Mouse (Mus musculus) MEL (cell line): ENCODE results near the gene Rpl10-ps3. TPM values are rescaled to one million over a fixed set of nuclear protein-coding genes. Genes with fewer than 3 reads are reported as not detected.

Experiments used
- DNase-seq: peaks from one replicate; pipeline ENCODE4 v3.0.0; 2011; ENCODE audit warnings: low read depth, low spot score
- H3K27ac ChIP-seq: 2 replicates; pipeline ENCODE4 v1.5.1; 2012; ENCODE audit warnings: low read depth, mild to moderate bottlenecking, control low read depth, low read length, moderate library complexity; ENCODE audit not compliant: control insufficient read depth
- H3K27me3 ChIP-seq, 2 experiments: fragments of 150-350 bp in 1 of 2; sonication (generic) in 1 of 2; 2 replicates each; pipeline ENCODE4 v1.6.1; 2012; ENCODE audit warnings: low read length in 2 of 2, mild to moderate bottlenecking in 2 of 2, improper control_type of control experiment in 1 of 2, moderate library complexity in 1 of 2; ENCODE audit not compliant: insufficient read depth in 2 of 2, control insufficient read depth in 1 of 2
- H3K36me3 ChIP-seq, 2 experiments: 2 replicates each; pipeline ENCODE4 v1.6.1; 2012 to 2014; ENCODE audit warnings: low read length in 2 of 2, improper control_type of control experiment in 1 of 2, inconsistent platforms in 1 of 2, mild to moderate bottlenecking in 1 of 2; ENCODE audit not compliant: insufficient read depth in 2 of 2, control insufficient read depth in 1 of 2
- H3K4me1 ChIP-seq, 2 experiments: fragments of 150-350 bp in 1 of 2; sonication (generic) in 1 of 2; 2 replicates each; pipeline ENCODE4 v1.6.1; 2012; ENCODE audit warnings: low read length in 2 of 2, improper control_type of control experiment in 1 of 2, mild to moderate bottlenecking in 1 of 2; ENCODE audit not compliant: insufficient read depth in 2 of 2, control insufficient read depth in 1 of 2
- H3K4me3 ChIP-seq, 2 experiments: fragments of 150-350 bp in 1 of 2; sonication (generic) in 1 of 2; 2 replicates each; pipeline ENCODE4 v1.5.1; 2012; ENCODE audit warnings: low read depth in 2 of 2, low read length in 2 of 2, mild to moderate bottlenecking in 2 of 2, moderate library complexity in 2 of 2, control low read depth in 1 of 2, improper control_type of control experiment in 1 of 2; ENCODE audit not compliant: control insufficient read depth in 1 of 2, insufficient read depth in 1 of 2
- H3K79me2 ChIP-seq: 2 replicates; pipeline ENCODE4 v1.6.1; 2012; ENCODE audit warnings: mild to moderate bottlenecking, low read length, moderate library complexity; ENCODE audit not compliant: control insufficient read depth, poor library complexity, insufficient read depth
- H3K9ac ChIP-seq: 2 replicates; pipeline ENCODE4 v1.6.1; 2012; ENCODE audit warnings: low read depth, mild to moderate bottlenecking, control low read depth, low read length, moderate library complexity; ENCODE audit not compliant: control insufficient read depth, poor library complexity, severe bottlenecking
- H3K9me3 ChIP-seq: fragments of 150-350 bp; sonication (generic); replicated peaks from 2 replicates; pipeline ENCODE4 v1.6.1; 2012; ENCODE audit warnings: mild to moderate bottlenecking, low read length, improper control_type of control experiment, moderate library complexity; ENCODE audit not compliant: insufficient read depth
- BHLHE40 ChIP-seq: IDR thresholded peaks from 2 replicates; pipeline ENCODE4 v1.6.1; 2012; ENCODE audit warnings: low read depth, mild to moderate bottlenecking, inconsistent platforms, low read length, improper control_type of control experiment, borderline replicate concordance
- CHD1 ChIP-seq: IDR thresholded peaks from 2 replicates; pipeline ENCODE4 v1.6.1; 2012; ENCODE audit warnings: low read depth, mild to moderate bottlenecking, inconsistent platforms, low read length, improper control_type of control experiment
- ELF1 ChIP-seq: IDR thresholded peaks from 2 replicates; pipeline ENCODE4 v1.6.1; 2014; ENCODE audit warnings: low read depth, mild to moderate bottlenecking, inconsistent platforms, low read length, improper control_type of control experiment, moderate library complexity
- GABPA ChIP-seq: IDR thresholded peaks from 2 replicates; pipeline ENCODE4 v1.6.1; 2012; ENCODE audit warnings: low read depth, mild to moderate bottlenecking, inconsistent platforms, low read length, improper control_type of control experiment, moderate library complexity
- GATA1 ChIP-seq: IDR thresholded peaks from 2 replicates; pipeline ENCODE4 v1.6.1; 2011; ENCODE audit warnings: low read depth, low read length, improper control_type of control experiment
- JUND ChIP-seq: IDR thresholded peaks from 2 replicates; pipeline ENCODE4 v1.6.1; 2011; ENCODE audit warnings: low read depth, mild to moderate bottlenecking, improper control_type of control experiment, low read length
- MAFK ChIP-seq: IDR thresholded peaks from 2 replicates; pipeline ENCODE4 v1.6.1; 2011; ENCODE audit warnings: low read depth, mild to moderate bottlenecking, low read length, improper control_type of control experiment, borderline replicate concordance
- MAX ChIP-seq: IDR thresholded peaks from 2 replicates; pipeline ENCODE4 v1.6.1; 2011; ENCODE audit warnings: low read length, improper control_type of control experiment
- MAZ ChIP-seq: IDR thresholded peaks from 2 replicates; pipeline ENCODE4 v1.6.1; 2012; ENCODE audit warnings: low read depth, mild to moderate bottlenecking, inconsistent platforms, low read length, improper control_type of control experiment
- MEF2A ChIP-seq: IDR thresholded peaks from 2 replicates; pipeline ENCODE4 v1.6.1; 2014; ENCODE audit warnings: low read depth, mild to moderate bottlenecking, inconsistent platforms, low read length, improper control_type of control experiment; ENCODE audit not compliant: poor library complexity, insufficient replicate concordance, severe bottlenecking; ENCODE audit errors: extremely low read depth
- MYC ChIP-seq: IDR thresholded peaks from 2 replicates; pipeline ENCODE4 v1.6.1; 2011; ENCODE audit warnings: low read depth, mild to moderate bottlenecking, low read length, improper control_type of control experiment, moderate library complexity
- POLR2AphosphoS2 ChIP-seq: IDR thresholded peaks from 2 replicates; pipeline ENCODE4 v1.6.1; 2011; ENCODE audit warnings: low read length, improper control_type of control experiment
- SIN3A ChIP-seq: IDR thresholded peaks from 2 replicates; pipeline ENCODE4 v1.6.1; 2012; ENCODE audit warnings: low read length, improper control_type of control experiment, inconsistent platforms
- SMC3 ChIP-seq: IDR thresholded peaks from 2 replicates; pipeline ENCODE4 v1.6.1; 2011; ENCODE audit warnings: low read depth, low read length, improper control_type of control experiment
- USF2 ChIP-seq, 2 experiments: IDR thresholded peaks; 2 replicates each; pipeline ENCODE4 v1.6.1; 2011 to 2012; ENCODE audit warnings: improper control_type of control experiment in 2 of 2, low read length in 2 of 2, borderline replicate concordance in 1 of 2, inconsistent platforms in 1 of 2, low read depth in 1 of 2, mild to moderate bottlenecking in 1 of 2; ENCODE audit not compliant: insufficient read depth in 1 of 2
- polyA plus RNA-seq, 2 experiments: library from polyadenylated mRNA; stranded (reverse) in 1 of 2; unstranded in 1 of 2; fragments of >175 nt in 1 of 2; fragments of >200 nt in 1 of 2; gene quantifications; 2 replicates each; pipeline versions ENCODE4 v1.2.1 to v1.2.4; 2012; ENCODE audit warnings: low replicate concordance in 2 of 2, low read depth in 1 of 2; ENCODE audit not compliant: insufficient read length in 2 of 2, insufficient read depth in 1 of 2, missing spikeins in 1 of 2
- total RNA-seq: library from RNA; depleted of rRNA; stranded (reverse); fragments of 300-350 nt; gene quantifications from 2 replicates; pipeline ENCODE4 v1.2.3, GENCODE M21; 2012

Rpl10-ps3 gene
- total and polyA plus RNA-seq, 3 experiments: 196 to 2,425 (median 355) TPM

DNA sequence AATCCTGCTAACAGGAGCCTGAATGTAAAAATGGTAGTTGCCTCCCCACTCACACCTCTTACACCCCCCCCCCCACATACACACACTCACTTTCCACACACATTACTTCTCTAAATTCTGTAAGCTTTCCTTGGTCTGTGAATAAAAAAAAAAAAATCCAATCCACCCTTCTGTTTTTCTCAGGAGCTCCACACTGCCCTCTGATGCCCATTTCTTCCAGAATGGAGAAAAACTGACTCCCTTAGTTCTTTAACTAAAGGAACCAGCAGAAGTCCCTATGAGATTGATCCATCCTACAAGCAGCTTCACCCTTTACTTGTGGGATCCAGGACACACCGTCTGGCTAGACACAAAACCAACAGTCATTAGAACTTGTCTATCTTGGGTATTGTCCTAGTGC is 24.0 kb downstream of the Rpl10-ps3 start:
- no peaks in the 10 kb centered on the region for H3K36me3 ChIP-seq
- no peaks in the 10 kb centered on the region for H3K9me3 ChIP-seq
- no peak overlapping the region for H3K4me3 ChIP-seq
- no peak overlapping the region for H3K27ac ChIP-seq
- H3K27me3 ChIP-seq: no peaks in the 10 kb centered on the region
- H3K79me2 ChIP-seq: no peaks in the 10 kb centered on the region
- no peak overlapping the region for H3K9ac ChIP-seq
- no peak for DNase-seq
- H3K4me1 ChIP-seq: no peaks in the 10 kb centered on the region
- TF ChIP-seq MAZ: no peak

DNA sequence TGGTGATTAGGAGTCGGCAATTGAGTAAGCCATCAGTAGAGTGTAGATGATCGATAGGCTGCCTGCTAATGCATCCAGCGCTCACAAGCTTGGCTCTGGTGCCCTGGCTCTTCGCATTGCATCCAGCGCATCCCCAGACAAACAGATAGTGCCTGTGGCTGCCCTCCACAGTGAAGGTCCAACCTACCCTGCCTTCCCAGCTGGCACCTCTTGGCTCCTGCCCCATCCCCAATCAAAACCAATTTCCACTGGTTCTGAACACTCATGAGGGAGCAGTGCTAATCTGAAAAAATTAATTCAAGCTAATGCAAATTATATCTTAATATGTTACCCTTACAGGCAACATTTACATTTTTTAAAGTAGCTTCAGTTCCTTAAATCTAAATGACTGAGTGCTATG is 25.3 kb downstream of the Rpl10-ps3 start:
- Histone ChIP-seq H3K79me2 (no peaks in the 10 kb centered on the region), H3K9ac (no peak overlapping the region), H3K27ac (no peak overlapping the region), H3K4me1 (no peaks in the 10 kb centered on the region), H3K4me3 (no peak overlapping the region), H3K36me3 (no peaks in the 10 kb centered on the region), H3K27me3 (no peaks in the 10 kb centered on the region), H3K9me3 (no peaks in the 10 kb centered on the region)
- DNase-seq: no peak
- TF ChIP-seq BHLHE40: no peak
- TF ChIP-seq GABPA: no peak
- no peak for TF ChIP-seq MAX
- no peak for TF ChIP-seq USF2 (IDR thresholded peaks at IDR 0.05; ENCODE audit: borderline replicate concordance in 1 of 2, insufficient read depth in 1 of 2, low read depth in 1 of 2, low read length in 2 of 2)
- TF ChIP-seq JUND: no peak
- no peak for TF ChIP-seq POLR2AphosphoS2
- no peak for TF ChIP-seq MEF2A
- TF ChIP-seq GATA1: no peak
- TF ChIP-seq SIN3A: no peak

DNA sequence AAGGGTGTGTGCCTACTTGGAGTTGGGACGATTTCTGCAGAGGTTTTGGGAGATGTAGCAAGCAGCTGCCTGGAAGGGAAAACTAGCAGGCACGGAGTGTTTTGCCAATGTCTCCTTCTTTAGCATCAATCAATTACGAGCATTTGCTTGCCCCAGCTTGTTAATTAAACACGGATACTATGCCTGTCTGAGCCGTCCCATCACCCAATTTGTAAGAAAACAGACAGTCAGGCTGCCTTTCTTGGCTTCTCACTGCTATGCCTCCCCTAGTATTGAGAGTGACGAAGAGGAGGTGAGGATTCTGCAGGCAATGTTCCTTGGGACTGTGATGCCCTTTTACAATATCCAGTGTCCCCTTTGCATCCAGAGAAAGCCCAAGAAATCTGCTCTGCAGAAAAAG is 27.5 kb downstream of the Rpl10-ps3 start:
- Histone ChIP-seq H3K79me2 (no peaks in the 10 kb centered on the region), H3K9ac (no peak overlapping the region), H3K9me3 (no peaks in the 10 kb centered on the region), H3K27ac (no peak overlapping the region), H3K27me3 (no peaks in the 10 kb centered on the region), H3K4me3 (no peak overlapping the region), H3K36me3 (no peaks in the 10 kb centered on the region), H3K4me1 (no peaks in the 10 kb centered on the region)
- TF ChIP-seq SMC3 (no peak), CHD1 (no peak), USF2 (IDR thresholded peaks at IDR 0.05; ENCODE audit: borderline replicate concordance in 1 of 2, insufficient read depth in 1 of 2, low read depth in 1 of 2, low read length in 2 of 2) (no peak), MAFK (no peak), ELF1 (no peak), MYC (no peak), MAZ (no peak)
- no peak for DNase-seq
